Mouse (Mus musculus) olfactory bulb, adult 2 months (tissue): Measurements from ENCODE around the gene Nectin4.

Source experiments
- CTCF ChIP-seq: fragments of 200-500 bp; IDR thresholded peaks from 2 replicates; pipeline ENCODE4 v1.5.1; 2012; ENCODE audit warnings: low read depth, mild to moderate bottlenecking, low read length, moderate library complexity; ENCODE audit not compliant: insufficient read depth
- POLR2A ChIP-seq: fragments of 200-500 bp; IDR thresholded peaks from 2 replicates; pipeline ENCODE4 v1.6.1; 2012; ENCODE audit warnings: mild to moderate bottlenecking, low read depth, low read length, moderate library complexity; ENCODE audit not compliant: insufficient read depth

GRCm38 (mm10) chr1:171349210-171349609, 20.7 kb upstream of the Nectin4 start:
- TF ChIP-seq CTCF (no peak), POLR2A (no peak)
